Mouse (Mus musculus) urinary bladder, postnatal 14 days (tissue): ENCODE results near the gene 6430548M08Rik.

Source experiments
- DNase-seq: peaks from one replicate; pipeline ENCODE4 v3.0.0; 2021; ENCODE audit warnings: low spot score

Gene 6430548M08Rik

GRCm38 (mm10) chr8:120144652-120145301 is 30.8 kb downstream of the 6430548M08Rik start:
- DNase-seq: no peak

GRCm38 (mm10) chr8:120146051-120146450 is 32.1 kb downstream of the 6430548M08Rik start:
- no peak for DNase-seq

- no peak for DNase-seq
Measured at GRCm38 (mm10) chr8:120150028-120150427, 36.1 kb downstream of the 6430548M08Rik start.

GRCm38 (mm10) chr8:120151151-120151550 is 37.2 kb downstream of the 6430548M08Rik start:
- DNase-seq: no peak

- no peak for DNase-seq
Measured at GRCm38 (mm10) chr8:120152636-120153035, 38.7 kb downstream of the 6430548M08Rik start.

GRCm38 (mm10) chr8:120160366-120160765 is 46.4 kb downstream of the 6430548M08Rik start:
- DNase-seq: no peak

- no peak for DNase-seq
Measured at GRCm38 (mm10) chr8:120161658-120162403, 47.9 kb downstream of the 6430548M08Rik start.

- no peak for DNase-seq
Measured at GRCm38 (mm10) chr8:120162404-120162752, 48.4 kb downstream of the 6430548M08Rik start.

- DNase-seq: no peak
Measured at GRCm38 (mm10) chr8:120163376-120163775, 49.4 kb downstream of the 6430548M08Rik start.

- DNase-seq: no peak
Measured at GRCm38 (mm10) chr8:120164026-120164425, 50.1 kb downstream of the 6430548M08Rik start.

GRCm38 (mm10) chr8:120167136-120167535 is 53.2 kb downstream of the 6430548M08Rik start:
- no peak for DNase-seq

GRCm38 (mm10) chr8:120167821-120168220 is 53.9 kb downstream of the 6430548M08Rik start:
- DNase-seq: no peak

- no peak for DNase-seq
Measured at GRCm38 (mm10) chr8:120169119-120169518, 55.2 kb downstream of the 6430548M08Rik start.

- no peak for DNase-seq
Measured at GRCm38 (mm10) chr8:120173195-120173594, 59.2 kb downstream of the 6430548M08Rik start.

- DNase-seq: no peak
Measured at GRCm38 (mm10) chr8:120174606-120175005, 60.7 kb downstream of the 6430548M08Rik start.

GRCm38 (mm10) chr8:120176605-120177004 is 62.7 kb downstream of the 6430548M08Rik start:
- DNase-seq: no peak

GRCm38 (mm10) chr8:120177318-120178123 is 63.6 kb downstream of the 6430548M08Rik start, which contains the start of gene Fam92b:
Gene Fam92b, minus strand, starts transcription at chr8:120177466.
- peak; percentile 52 for DNase-seq

- no peak for DNase-seq
Measured at GRCm38 (mm10) chr8:120178124-120178514, 64.2 kb downstream of the 6430548M08Rik start.

- peak; percentile 89 for DNase-seq
Measured at GRCm38 (mm10) chr8:120179027-120179431, 65.1 kb downstream of the 6430548M08Rik start.

- DNase-seq: no peak
Measured at GRCm38 (mm10) chr8:120180445-120180970, 66.6 kb downstream of the 6430548M08Rik start.

- no peak for DNase-seq
Measured at GRCm38 (mm10) chr8:120181274-120181673, 67.3 kb downstream of the 6430548M08Rik start.

- DNase-seq: no peak
Measured at GRCm38 (mm10) chr8:120181861-120182414, 68.0 kb downstream of the 6430548M08Rik start.
